Comparison of ENCODE assay signal across 7 mouse cellular contexts in the genomic region with DNA sequence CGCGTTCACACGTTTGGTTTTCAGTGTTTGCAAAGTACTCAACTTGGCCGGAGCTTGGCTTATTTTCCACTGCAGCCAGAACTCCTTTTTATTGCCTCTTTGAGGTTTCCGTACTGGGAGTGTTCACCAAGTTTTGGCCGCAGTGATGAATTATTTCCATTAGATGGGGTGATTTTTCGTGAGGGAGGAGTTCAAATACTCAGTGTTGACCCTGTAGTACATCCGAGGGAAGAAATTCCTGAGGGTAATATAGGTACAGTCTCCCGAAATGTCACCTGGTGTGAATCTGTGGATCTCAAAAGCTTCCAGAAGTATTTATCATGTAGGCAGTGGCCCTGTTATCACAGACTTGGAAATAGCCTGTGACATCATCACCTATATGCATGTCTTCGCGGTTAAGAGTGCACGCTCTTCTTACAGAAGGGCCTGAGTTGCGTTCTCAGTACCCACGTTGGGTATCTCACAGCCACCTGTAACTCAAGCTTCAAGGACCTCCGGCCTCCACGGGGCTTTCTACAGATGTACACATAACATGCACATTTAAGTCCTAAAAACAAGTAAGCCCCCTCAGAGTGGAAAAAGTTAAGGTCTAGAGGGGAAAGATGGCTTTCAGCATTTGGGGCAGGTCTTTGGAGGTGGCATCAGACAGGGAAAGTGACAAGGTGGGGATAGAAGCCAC. TPM values are rescaled to one million over a fixed set of nuclear protein-coding genes. Genes with fewer than 3 reads are reported as not detected.
A peak's percentile ranks its signal among the peaks of the same experiment; 100 is the strongest.
DNase-seq lines count a peak whose midpoint lies in the region; ATAC-seq and TF ChIP-seq lines count a peak whose summit lies in the region.

No protein-coding gene starts in this region.

- H3K27me3 ChIP-seq in lung, postnatal 0 days (replicated peaks; ENCODE audit: insufficient read depth, low read length) = no peaks in the 10 kb centered on the region
- H3K27me3 ChIP-seq in forebrain, embryonic 14.5 days (replicated peaks; ENCODE audit: control insufficient read depth, insufficient read depth, low read length) = no peaks in the 10 kb centered on the region
- H3K27me3 ChIP-seq in limb, embryonic 13.5 days = no peaks in the 10 kb centered on the region
- no peaks in the 10 kb centered on the region for H3K27me3 ChIP-seq in stomach, embryonic 14.5 days (ENCODE audit: control insufficient read depth, insufficient read depth, low read length)

- peak; percentile 44; the same call in 1 of the 2 replicates for TF ChIP-seq EP300 in lung, postnatal 0 days (IDR thresholded peaks at IDR 0.05)

- H3K27ac ChIP-seq in lung, postnatal 0 days (ENCODE audit: low read length) = peak overlapping the region; percentile 68
- peak overlapping the region; percentile 70 for H3K27ac ChIP-seq in forebrain, embryonic 14.5 days (ENCODE audit: low read depth, low read length)
- peak overlapping the region; percentile 97 for H3K27ac ChIP-seq in limb, embryonic 13.5 days
- peak overlapping the region; percentile 74; the same call in 1 of the 2 replicates for H3K27ac ChIP-seq in stomach, embryonic 14.5 days (ENCODE audit: low read length)

- H3K9ac ChIP-seq in lung, postnatal 0 days (replicated peaks; ENCODE audit: low read depth) = no peak overlapping the region
- H3K9ac ChIP-seq in forebrain, embryonic 14.5 days (ENCODE audit: low read length) = peak overlapping the region; percentile 29; the same call in 1 of the 2 replicates
- peak overlapping the region; percentile 27; the same call in 1 of the 2 replicates for H3K9ac ChIP-seq in limb, embryonic 13.5 days
- no peak overlapping the region for H3K9ac ChIP-seq in stomach, embryonic 14.5 days (replicated peaks; ENCODE audit: low read depth, low read length)

- TF ChIP-seq CTCF in lung, postnatal 0 days (IDR thresholded peaks at IDR 0.05) = no peak; the same call in 1 of the 2 replicates

- peak overlapping the region; percentile 86; the same call in 1 of the 2 replicates for H3K4me3 ChIP-seq in lung, postnatal 0 days (ENCODE audit: low read depth, low read length)
- peak overlapping the region; percentile 99 for H3K4me3 ChIP-seq in forebrain, embryonic 14.5 days (ENCODE audit: low read depth, low read length)
- H3K4me3 ChIP-seq in limb, embryonic 13.5 days = peak overlapping the region; percentile 85
- H3K4me3 ChIP-seq in stomach, embryonic 14.5 days (ENCODE audit: low read depth, low read length) = peak overlapping the region; percentile 74

- H3K9me3 ChIP-seq in lung, postnatal 0 days (ENCODE audit: low read length) = no peaks in the 10 kb centered on the region
- H3K9me3 ChIP-seq in forebrain, embryonic 14.5 days (replicated peaks; ENCODE audit: control insufficient read depth, low read length) = no peaks in the 10 kb centered on the region
- H3K9me3 ChIP-seq in limb, embryonic 13.5 days = no peaks in the 10 kb centered on the region
- H3K9me3 ChIP-seq in stomach, embryonic 14.5 days (ENCODE audit: control insufficient read depth, low read depth, low read length) = no peaks in the 10 kb centered on the region

- ATAC-seq in lung, postnatal 0 days = no peak
- ATAC-seq in forebrain, embryonic 14.5 days = no peak
- 0 out of 2 replicates have a peak, but pooled peaks have one; percentile 1 for ATAC-seq in limb, embryonic 13.5 days (ENCODE audit: low FRiP score, low read depth)
- ATAC-seq in stomach, embryonic 14.5 days (ENCODE audit: insufficient number of reproducible peaks, insufficient read depth, low FRiP score, low read depth) = no peak

- H3K4me1 ChIP-seq in lung, postnatal 0 days (ENCODE audit: insufficient read depth, low read depth, low read length) = peaks cover 11% of the 10 kb centered on the region
- H3K4me1 ChIP-seq in forebrain, embryonic 14.5 days (ENCODE audit: control insufficient read depth, insufficient read depth, low read length) = peaks cover 8% of the 10 kb centered on the region
- peaks cover 46% of the 10 kb centered on the region for H3K4me1 ChIP-seq in limb, embryonic 13.5 days
- H3K4me1 ChIP-seq in stomach, embryonic 14.5 days (ENCODE audit: control insufficient read depth, insufficient read depth, low read length) = peaks cover 22% of the 10 kb centered on the region; the same call in 1 of the 2 replicates

- no peak for DNase-seq in lung, postnatal 0 days (ENCODE audit: low spot score)
- DNase-seq in lung, postnatal 4 days = no peak
- DNase-seq in forebrain, embryonic 14.5 days (ENCODE audit: low spot score) = no peak
- no peak for DNase-seq in left cerebral cortex, adult 11 months (ENCODE audit: low spot score)
- DNase-seq in lung, postnatal 10 days = no peak

- peak overlapping the region; percentile 95 for H3K4me2 ChIP-seq in lung, postnatal 0 days (replicated peaks; ENCODE audit: low read depth, low read length)
- H3K4me2 ChIP-seq in forebrain, embryonic 14.5 days (ENCODE audit: low read length) = peak overlapping the region; percentile 93
- H3K4me2 ChIP-seq in limb, embryonic 13.5 days (replicated peaks) = peak overlapping the region; percentile 95
- peak overlapping the region; percentile 97 for H3K4me2 ChIP-seq in stomach, embryonic 14.5 days (replicated peaks; ENCODE audit: low read depth, low read length)

- no peaks in the 10 kb centered on the region for H3K36me3 ChIP-seq in lung, postnatal 0 days (ENCODE audit: insufficient read depth, low read length)
- H3K36me3 ChIP-seq in forebrain, embryonic 14.5 days (ENCODE audit: control insufficient read depth, insufficient read depth, low read length) = no peaks in the 10 kb centered on the region
- H3K36me3 ChIP-seq in limb, embryonic 13.5 days = no peaks in the 10 kb centered on the region
- no peaks in the 10 kb centered on the region for H3K36me3 ChIP-seq in stomach, embryonic 14.5 days (ENCODE audit: control insufficient read depth, insufficient read depth, low read length)

- 35% methylated on average over 16 of the region's 16 CpGs for WGBS in lung, postnatal 0 days
- WGBS in forebrain, embryonic 14.5 days = 52% methylated on average over 16 of the region's 16 CpGs
- WGBS in limb, embryonic 13.5 days = 37% methylated on average over 16 of the region's 16 CpGs
- 44% methylated on average over 16 of the region's 16 CpGs for WGBS in stomach, embryonic 14.5 days

RNA-seq across cellular contexts. Expression of a gene that starts 4.4 kb away (rescaled TPM):
- polyA plus RNA-seq in lung, postnatal 0 days (2015; fragmentation: Nextera tagmentation; extraction: Ambion mirVana) = 40.4 and 43.0 TPM in 2 replicates
- polyA plus RNA-seq in forebrain, embryonic 14.5 days (2014; fragmentation: Nextera tagmentation; extraction: Ambion mirVana) = 27.6 and 41.0 TPM in 2 replicates
- 36.3 and 39.1 TPM in 2 replicates for polyA plus RNA-seq in limb, embryonic 13.5 days (2015; fragmentation: Nextera tagmentation; extraction: Ambion mirVana)
- 29.3 and 30.3 TPM in 2 replicates for polyA plus RNA-seq in stomach, embryonic 14.5 days (2014; fragmentation: Nextera tagmentation; extraction: Ambion mirVana)

RNA-seq across cellular contexts. Expression of a gene that starts 56.9 kb away (rescaled TPM):
- polyA plus RNA-seq in lung, postnatal 0 days (2015; fragmentation: Nextera tagmentation; extraction: Ambion mirVana) = 2.2 TPM in 1 of 2 replicates, not detected in the other
- 7.2 TPM in 1 of 2 replicates, not detected in the other for polyA plus RNA-seq in forebrain, embryonic 14.5 days (2014; fragmentation: Nextera tagmentation; extraction: Ambion mirVana)
- not detected in 2 replicates for polyA plus RNA-seq in limb, embryonic 13.5 days (2015; fragmentation: Nextera tagmentation; extraction: Ambion mirVana)
- not detected in 2 replicates for polyA plus RNA-seq in stomach, embryonic 14.5 days (2014; fragmentation: Nextera tagmentation; extraction: Ambion mirVana)

Comparison
In these comparisons a context has a peak if more than half of its experiments do, and no peak if none do; other contexts are left out.
1. H3K9ac ChIP-seq: peak in forebrain, embryonic 14.5 days (single experiment) and limb, embryonic 13.5 days (single experiment); none in lung, postnatal 0 days (single experiment) and stomach, embryonic 14.5 days (single experiment).
2. Peak in every context shown above with its lines, with median percentiles within 50 percentile points of each other: H3K27ac ChIP-seq, H3K4me2 ChIP-seq and H3K4me3 ChIP-seq.